Comparison of ENCODE assay signal across 35 mouse cellular contexts in the genomic region with DNA sequence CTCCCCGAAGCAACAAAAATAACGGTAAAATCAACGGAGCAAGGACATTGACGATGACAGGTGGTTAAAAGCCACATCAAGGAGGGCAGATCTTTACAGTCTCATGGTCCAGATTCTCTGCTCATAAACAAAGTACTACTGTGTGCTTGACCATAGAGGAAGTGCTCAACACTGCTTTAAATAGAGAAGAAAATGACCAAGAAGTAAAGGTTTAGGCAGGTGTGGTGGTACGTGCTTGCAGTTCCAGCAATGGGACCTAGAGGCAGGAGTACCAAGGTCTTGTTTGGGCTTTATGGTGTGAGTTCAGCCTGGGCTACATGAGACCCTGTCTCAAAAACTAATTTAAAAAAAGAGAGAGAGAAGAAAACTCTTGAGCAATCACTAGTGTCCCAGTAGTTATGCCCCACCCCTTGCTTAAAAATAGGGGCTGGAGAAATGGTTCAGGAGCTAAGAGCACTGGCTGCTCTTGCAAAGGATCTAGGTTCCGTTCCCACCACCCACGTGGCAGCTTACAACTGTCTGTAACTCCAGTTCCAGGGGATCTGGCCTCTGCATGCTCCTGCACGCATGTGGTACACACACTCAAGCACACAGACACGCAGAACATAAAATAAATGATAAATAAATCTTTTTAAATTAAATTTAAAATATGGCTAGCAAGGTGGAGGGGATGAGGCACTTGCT. TPM values are rescaled to one million over a fixed set of nuclear protein-coding genes. Genes with fewer than 3 reads are reported as not detected.
DNase-seq lines count a peak whose midpoint lies in the region; ATAC-seq and TF ChIP-seq lines count a peak whose summit lies in the region.
"Had no signal": no experiment of that assay in that cellular context is flagged by ENCODE, and none has a peak within 500 bp of the region (broad histone marks: within the 10 kb centered on the region; RNA-seq: fewer than 3 reads in every experiment).

No protein-coding gene starts in this region.

- DNase-seq in gastrocnemius, adult 2 months, result no peak
- DNase-seq in gastrocnemius, postnatal 4 days (ENCODE audit: low spot score in 2 of 2), result no peak
- peak; percentile 36 for DNase-seq in fat pad, adult 2 months (ENCODE audit: extremely low read depth, low read depth, low spot score)
- DNase-seq in hindbrain, embryonic 14.5 days (ENCODE audit: low spot score), result no peak
- no peak for DNase-seq in gastrocnemius, postnatal 36 days
- DNase-seq: adrenal gland, postnatal 36 days; cerebellum, adult 18-20 months; cerebellum, postnatal 36 days; embryo, embryonic 11 days; gastrocnemius, postnatal 14 days; retina, postnatal 1 day; right cerebral cortex, postnatal 25 days had no signal

- no peak for ATAC-seq in megakaryocyte, adult 5-6 weeks (ENCODE audit: poor library complexity, severe bottlenecking)
- ATAC-seq in hindbrain, embryonic 14.5 days (ENCODE audit: low FRiP score), result no peak
- ATAC-seq: hindbrain, postnatal 0 days; intestine, postnatal 0 days; lung, postnatal 0 days; midbrain, embryonic 13.5 days had no signal

- H3K4me1 ChIP-seq in megakaryocyte, embryonic 14.5 days, result peaks cover 13% of the 10 kb centered on the region
- H3K4me1 ChIP-seq in small intestine, adult 2 months (ENCODE audit: control insufficient read depth, insufficient read depth, insufficient read length, low read length), result peaks cover 3% of the 10 kb centered on the region; the same call in 1 of the 2 replicates
- no peaks in the 10 kb centered on the region for H3K4me1 ChIP-seq in hindbrain, embryonic 14.5 days (replicated peaks; ENCODE audit: control insufficient read depth, insufficient read depth, low read length)
- H3K4me1 ChIP-seq: heart, embryonic 10.5 days; kidney, embryonic 15.5 days had no signal

- H3K27ac ChIP-seq in gastrocnemius, adult 2 months, result peak overlapping the region; percentile 4; the same call in 1 of the 2 replicates
- peak overlapping the region; percentile 55 for H3K27ac ChIP-seq in small intestine, adult 2 months (ENCODE audit: insufficient read depth, low read depth, low read length)
- H3K27ac ChIP-seq in hindbrain, embryonic 14.5 days, result no peak overlapping the region
- H3K27ac ChIP-seq: heart, embryonic 10.5 days; hindbrain, embryonic 10.5 days; hindbrain, postnatal 0 days; kidney, embryonic 15.5 days; left cerebral cortex, adult 2 months; midbrain, embryonic 13.5 days had no signal

- intact Hi-C loops in gastrocnemius, adult 2 months (cut with DNase I), result no loop called here
- intact Hi-C loops in gastrocnemius, postnatal 36 days (cut with DNase I), result no loop called here

- H3K27me3 ChIP-seq in megakaryocyte, embryonic 14.5 days (replicated peaks), result no peaks in the 10 kb centered on the region
- H3K27me3 ChIP-seq in small intestine, adult 2 months (ENCODE audit: control insufficient read depth, insufficient read depth, low read length), result no peaks in the 10 kb centered on the region
- no peaks in the 10 kb centered on the region for H3K27me3 ChIP-seq in hindbrain, embryonic 14.5 days (ENCODE audit: control insufficient read depth, insufficient read depth, low read length)
- H3K27me3 ChIP-seq: kidney, embryonic 15.5 days; midbrain, embryonic 13.5 days had no signal

- H3K4me2 ChIP-seq in hindbrain, embryonic 14.5 days (replicated peaks), result no peak overlapping the region
- H3K4me2 ChIP-seq: kidney, embryonic 15.5 days; midbrain, embryonic 13.5 days had no signal

- H3K36me3 ChIP-seq in megakaryocyte, embryonic 14.5 days (replicated peaks; ENCODE audit: low read length), result peaks cover 23% of the 10 kb centered on the region
- no peaks in the 10 kb centered on the region for H3K36me3 ChIP-seq in small intestine, adult 2 months (ENCODE audit: control insufficient read depth, insufficient read depth, low read length)
- no peaks in the 10 kb centered on the region for H3K36me3 ChIP-seq in hindbrain, embryonic 14.5 days (replicated peaks; ENCODE audit: control insufficient read depth, insufficient read depth)
- H3K36me3 ChIP-seq: heart, embryonic 10.5 days; hindbrain, embryonic 10.5 days; kidney, embryonic 15.5 days; midbrain, embryonic 13.5 days had no signal

- WGBS in small intestine, adult 2 months, result 79% methylated on average over 9 of the region's 9 CpGs
- WGBS in hindbrain, embryonic 14.5 days, result 90% methylated on average over 9 of the region's 9 CpGs

- H3K4me3 ChIP-seq in gastrocnemius, adult 2 months, result peak overlapping the region; percentile 1; the same call in 1 of the 2 replicates
- H3K4me3 ChIP-seq in megakaryocyte, embryonic 14.5 days (replicated peaks), result peak overlapping the region; percentile 76
- H3K4me3 ChIP-seq in small intestine, adult 2 months (ENCODE audit: low read depth, low read length), result no peak overlapping the region
- no peak overlapping the region for H3K4me3 ChIP-seq in hindbrain, embryonic 14.5 days (replicated peaks; ENCODE audit: low read length)
- H3K4me3 ChIP-seq: heart, embryonic 10.5 days; hindbrain, embryonic 10.5 days; kidney, embryonic 15.5 days; left cerebral cortex, adult 2 months; midbrain, embryonic 13.5 days had no signal

- TF ChIP-seq POLR2A in small intestine, adult 2 months (IDR thresholded peaks at IDR 0.05; ENCODE audit: low read depth, low read length), result no peak

- no peak for TF ChIP-seq CTCF in gastrocnemius, adult 2 months (IDR thresholded peaks at IDR 0.05)
- TF ChIP-seq CTCF in small intestine, adult 2 months (IDR thresholded peaks at IDR 0.05; ENCODE audit: extremely low read depth, insufficient read length, insufficient replicate concordance, low read depth, low read length), result no peak

- no peak overlapping the region for H3K9ac ChIP-seq in hindbrain, embryonic 14.5 days
- H3K9ac ChIP-seq: kidney, embryonic 15.5 days; midbrain, embryonic 13.5 days had no signal

- no peaks in the 10 kb centered on the region for H3K9me3 ChIP-seq in megakaryocyte, embryonic 14.5 days
- H3K9me3 ChIP-seq in hindbrain, embryonic 14.5 days (ENCODE audit: control insufficient read depth, low read length), result no peaks in the 10 kb centered on the region
- H3K9me3 ChIP-seq: heart, embryonic 10.5 days; hindbrain, embryonic 10.5 days; kidney, embryonic 15.5 days; midbrain, embryonic 13.5 days had no signal

RNA-seq across cellular contexts. Expression of a gene that starts 3.0 kb away (rescaled TPM):
- 1 to 10 TPM; 1.8 to 2.0 TPM for total RNA-seq in gastrocnemius, adult 2 months (2021)
- total RNA-seq in gastrocnemius, postnatal 4 days (2021), result 1 to 10 TPM; 3.1 to 4.6 TPM
- polyA plus RNA-seq in megakaryocyte, embryonic 14.5 days (2012; ENCODE audit: insufficient read depth, low replicate concordance), result 7.5 TPM in 1 of 2 replicates, not detected in the other
- total RNA-seq in megakaryocyte, adult 5-6 weeks (2015), result 112 and 151 TPM in 2 replicates
- 78.0 and 87.4 TPM in 2 replicates for total RNA-seq in megakaryocyte, adult 5-6 weeks (2017)
- 15.2 and 15.5 TPM in 2 replicates for polyA plus RNA-seq in small intestine, adult 2 months (2012; rRNA removed)
- polyA plus RNA-seq in hindbrain, embryonic 14.5 days (2014; fragmentation: Nextera tagmentation; extraction: Ambion mirVana), result 1.5 and 1.9 TPM in 2 replicates
- total RNA-seq in gastrocnemius, postnatal 36 days (2021), result 1 to 10 TPM; 2.1 TPM

RNA-seq across cellular contexts. Expression of a gene that starts 10.7 kb away (rescaled TPM):
- total RNA-seq in gastrocnemius, adult 2 months (2021), result not detected
- total RNA-seq in gastrocnemius, postnatal 4 days (2021), result not detected
- polyA plus RNA-seq in megakaryocyte, embryonic 14.5 days (2012; ENCODE audit: insufficient read depth, low replicate concordance), result 0.07 TPM in 1 of 2 replicates, not detected in the other
- total RNA-seq in megakaryocyte, adult 5-6 weeks (2015), result 0.62 and 1.7 TPM in 2 replicates
- 0.40 TPM in 1 of 2 replicates, not detected in the other for total RNA-seq in megakaryocyte, adult 5-6 weeks (2017)
- polyA plus RNA-seq in small intestine, adult 2 months (2012; rRNA removed), result 0.14 TPM in 1 of 2 replicates, not detected in the other
- not detected in 2 replicates for polyA plus RNA-seq in hindbrain, embryonic 14.5 days (2014; fragmentation: Nextera tagmentation; extraction: Ambion mirVana)
- not detected for total RNA-seq in gastrocnemius, postnatal 36 days (2021)
- total RNA-seq: adrenal gland, postnatal 36 days; gastrocnemius, postnatal 14 days; layer of hippocampus, postnatal 10 days; left cerebral cortex, adult 2 months; left cerebral cortex, postnatal 36 days had no signal
- polyA plus RNA-seq: CD4-positive, CD25-positive, alpha-beta regulatory T cell, adult 4 months; embryonic facial prominence, embryonic 14.5 days; forebrain, embryonic 14.5 days; hindbrain, embryonic 10.5 days; kidney, embryonic 15.5 days; lung, postnatal 0 days; urinary bladder, adult 2 months had no signal

RNA-seq across cellular contexts. Expression of a gene that starts 27.0 kb away (rescaled TPM):
- total RNA-seq in gastrocnemius, adult 2 months (2021), result not detected
- total RNA-seq in gastrocnemius, postnatal 4 days (2021), result not detected
- polyA plus RNA-seq in megakaryocyte, embryonic 14.5 days (2012; ENCODE audit: insufficient read depth, low replicate concordance), result not detected in 2 replicates
- not detected in 2 replicates for total RNA-seq in megakaryocyte, adult 5-6 weeks (2015)
- not detected in 2 replicates for total RNA-seq in megakaryocyte, adult 5-6 weeks (2017)
- polyA plus RNA-seq in small intestine, adult 2 months (2012; rRNA removed), result not detected in 2 replicates
- not detected in 2 replicates for polyA plus RNA-seq in hindbrain, embryonic 14.5 days (2014; fragmentation: Nextera tagmentation; extraction: Ambion mirVana)
- not detected for total RNA-seq in gastrocnemius, postnatal 36 days (2021)
- total RNA-seq: adrenal gland, postnatal 36 days; gastrocnemius, postnatal 14 days; hindbrain, postnatal 0 days; layer of hippocampus, postnatal 10 days; left cerebral cortex, adult 2 months; left cerebral cortex, postnatal 36 days; megakaryocyte progenitor cell, adult 5-6 weeks; monocyte, adult 5-6 weeks had no signal
- polyA plus RNA-seq: CD4-positive, CD25-positive, alpha-beta regulatory T cell, adult 4 months; embryonic facial prominence, embryonic 14.5 days; forebrain, embryonic 14.5 days; heart, embryonic 10.5 days; heart, embryonic 16.5 days; hindbrain, embryonic 10.5 days; hindbrain, postnatal 0 days; intestine, postnatal 0 days; kidney, embryonic 15.5 days; large intestine, adult 2 months; liver, embryonic 16.5 days; lung, postnatal 0 days; midbrain, embryonic 13.5 days; neural tube, embryonic 11.5 days had no signal

RNA-seq across cellular contexts. Expression of a gene that starts 45.6 kb away (rescaled TPM):
- not detected for total RNA-seq in gastrocnemius, adult 2 months (2021)
- total RNA-seq in gastrocnemius, postnatal 4 days (2021), result not detected
- 0.07 and 0.69 TPM in 2 replicates for polyA plus RNA-seq in megakaryocyte, embryonic 14.5 days (2012; ENCODE audit: insufficient read depth, low replicate concordance)
- total RNA-seq in megakaryocyte, adult 5-6 weeks (2015), result 0.07 TPM in 1 of 2 replicates, not detected in the other
- not detected in 2 replicates for total RNA-seq in megakaryocyte, adult 5-6 weeks (2017)
- 0.17 and 0.44 TPM in 2 replicates for polyA plus RNA-seq in small intestine, adult 2 months (2012; rRNA removed)
- 0.52 and 1.0 TPM in 2 replicates for polyA plus RNA-seq in hindbrain, embryonic 14.5 days (2014; fragmentation: Nextera tagmentation; extraction: Ambion mirVana)
- not detected for total RNA-seq in gastrocnemius, postnatal 36 days (2021)
- total RNA-seq: adrenal gland, postnatal 36 days; gastrocnemius, postnatal 14 days; layer of hippocampus, postnatal 10 days; left cerebral cortex, adult 2 months; left cerebral cortex, postnatal 36 days; megakaryocyte progenitor cell, adult 5-6 weeks; monocyte, adult 5-6 weeks had no signal
- polyA plus RNA-seq: heart, embryonic 10.5 days; heart, embryonic 16.5 days; hindbrain, embryonic 10.5 days; intestine, postnatal 0 days; kidney, embryonic 15.5 days; liver, embryonic 16.5 days; neural tube, embryonic 11.5 days; urinary bladder, adult 2 months had no signal

Comparison
In these comparisons a context has a peak if more than half of its experiments do, and no peak if none do; other contexts are left out.
1. H3K4me3 ChIP-seq: peak in gastrocnemius, adult 2 months (single experiment) and megakaryocyte, embryonic 14.5 days (single experiment); none in small intestine, adult 2 months (single experiment) and hindbrain, embryonic 14.5 days (single experiment).
2. RNA of a gene that starts 3.0 kb away (total RNA-seq): 78.0 to 151 TPM in megakaryocyte, adult 5-6 weeks; 3.1 to 4.6 TPM in gastrocnemius, postnatal 4 days, 2.1 TPM in gastrocnemius, postnatal 36 days and 1.8 to 2.0 TPM in gastrocnemius, adult 2 months; every median in the first group is over 10 times any median in the second.